Mouse (Mus musculus): ENCODE data around the gene Cul7. TPM values are rescaled to one million over a fixed set of nuclear protein-coding genes. Genes with fewer than 3 reads are reported as not detected.

The Cul7 gene
- polyA plus RNA-seq, 1 experiment from 2014 or later = 30.5 TPM

GRCm38 (mm10) chr17:46639929-46640328, 10.2 kb upstream of the Cul7 start:
- no peaks in the 10 kb centered on the region for H3K9me3 ChIP-seq (ENCODE audit: control insufficient read depth, low read length)
- no peak overlapping the region for H3K27ac ChIP-seq (ENCODE audit: low read depth, low read length)
- ATAC-seq (ENCODE audit: low FRiP score) (no peak), DNase-seq (ENCODE audit: low spot score) (no peak)
- H3K4me1 ChIP-seq (replicated peaks; ENCODE audit: control insufficient read depth, insufficient read depth, low read length) = no peaks in the 10 kb centered on the region
- 0 out of 2 replicates have a peak, but pooled peaks cover 3% of the 10 kb centered on the region for H3K36me3 ChIP-seq (ENCODE audit: control insufficient read depth, insufficient read depth, low read length)
- no peak overlapping the region for H3K4me2 ChIP-seq (replicated peaks; ENCODE audit: low read depth, low read length)
- no peak overlapping the region for H3K9ac ChIP-seq (ENCODE audit: low read depth, low read length)
- 77% methylated on average over 9 of the region's 9 CpGs for WGBS
- no peaks in the 10 kb centered on the region for H3K27me3 ChIP-seq (ENCODE audit: control insufficient read depth, insufficient read depth, low read length)
- H3K4me3 ChIP-seq (ENCODE audit: low read depth, low read length) = no peak overlapping the region

DNA sequence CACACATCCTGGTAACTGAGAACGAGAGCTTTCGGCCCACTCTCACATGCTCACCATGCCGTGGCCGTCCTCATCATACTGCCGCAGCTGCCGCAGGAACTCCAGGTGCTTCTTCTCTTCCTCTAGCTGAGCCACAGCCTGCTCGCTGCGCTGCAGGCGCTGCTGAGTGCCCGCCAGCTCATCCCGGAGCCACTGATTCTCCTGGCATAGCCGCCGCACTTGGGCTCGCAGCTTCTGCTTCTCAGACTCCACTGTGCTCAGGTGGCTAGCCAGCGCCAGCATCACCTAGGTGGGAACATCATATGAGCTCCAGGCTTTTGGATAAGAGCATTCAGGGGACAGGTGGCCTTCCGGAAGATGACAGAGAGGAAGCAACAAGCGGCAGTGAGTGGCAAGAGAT, 8.1 kb upstream of the Cul7 start:
- ATAC-seq (ENCODE audit: low FRiP score) (no peak), DNase-seq (ENCODE audit: low spot score) (no peak)
- H3K4me1 ChIP-seq (replicated peaks; ENCODE audit: control insufficient read depth, insufficient read depth, low read length) = no peaks in the 10 kb centered on the region
- no peak overlapping the region for H3K27ac ChIP-seq (ENCODE audit: low read depth, low read length)
- H3K36me3 ChIP-seq (ENCODE audit: control insufficient read depth, insufficient read depth, low read length) = 0 out of 2 replicates have a peak, but pooled peaks cover 3% of the 10 kb centered on the region
- no peaks in the 10 kb centered on the region for H3K27me3 ChIP-seq (ENCODE audit: control insufficient read depth, insufficient read depth, low read length)
- H3K4me3 ChIP-seq (ENCODE audit: low read depth, low read length) = no peak overlapping the region
- no peaks in the 10 kb centered on the region for H3K9me3 ChIP-seq (ENCODE audit: control insufficient read depth, low read length)
- 91% methylated on average over 17 of the region's 17 CpGs for WGBS
- H3K4me2 ChIP-seq (replicated peaks; ENCODE audit: low read depth, low read length) = no peak overlapping the region
- H3K9ac ChIP-seq (ENCODE audit: low read depth, low read length) = no peak overlapping the region

DNA sequence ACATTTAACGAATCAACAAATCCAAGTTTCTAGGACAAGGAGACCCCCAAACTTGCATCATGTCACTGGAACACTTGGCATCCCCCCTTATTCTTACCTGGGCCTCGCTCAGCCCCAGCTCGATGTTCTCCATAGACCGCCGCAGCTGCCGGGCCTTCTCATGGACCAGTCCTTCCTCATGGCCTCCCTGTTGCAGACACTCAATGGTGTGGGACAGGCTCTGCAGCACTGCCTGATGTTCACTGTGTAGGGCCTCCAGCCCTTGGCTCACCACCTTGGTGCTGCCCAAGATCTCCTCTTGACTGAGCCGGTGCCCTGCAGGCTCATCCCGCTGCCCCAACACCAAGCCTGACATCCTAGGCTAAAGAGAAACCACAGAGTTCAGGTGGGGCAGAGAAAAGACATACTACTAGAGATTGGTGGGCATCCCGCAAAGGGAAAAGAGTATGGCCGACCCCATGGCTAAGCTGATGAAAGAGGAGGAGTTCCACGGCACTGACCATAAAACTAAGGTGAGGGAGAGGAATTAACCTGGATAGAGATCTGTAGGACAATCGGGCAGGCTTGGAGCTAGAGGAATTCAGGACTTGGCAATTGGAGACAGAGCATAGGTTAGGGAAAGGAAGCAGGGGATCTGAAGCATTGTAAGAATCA, 5.9 kb upstream of the Cul7 start:
- ATAC-seq (ENCODE audit: low FRiP score) (no peak), DNase-seq (ENCODE audit: low spot score) (no peak)
- Histone ChIP-seq H3K27me3 (ENCODE audit: control insufficient read depth, insufficient read depth, low read length) (no peaks in the 10 kb centered on the region), H3K9ac (ENCODE audit: low read depth, low read length) (0 out of 2 replicates have a peak overlapping the region, but pooled peaks have one; percentile 19), H3K9me3 (ENCODE audit: control insufficient read depth, low read length) (no peaks in the 10 kb centered on the region), H3K36me3 (ENCODE audit: control insufficient read depth, insufficient read depth, low read length) (0 out of 2 replicates have a peak, but pooled peaks cover 6% of the 10 kb centered on the region), H3K4me3 (ENCODE audit: low read depth, low read length) (no peak overlapping the region), H3K4me2 (replicated peaks; ENCODE audit: low read depth, low read length) (0 out of 2 replicates have a peak overlapping the region, but pooled peaks have one; percentile 6), H3K27ac (ENCODE audit: low read depth, low read length) (no peak overlapping the region), H3K4me1 (replicated peaks; ENCODE audit: control insufficient read depth, insufficient read depth, low read length) (no peaks in the 10 kb centered on the region)
- 89% methylated on average over 12 of the region's 12 CpGs for WGBS

GRCm38 (mm10) chr17:46644916-46645475, 5.1 kb upstream of the Cul7 start:
- Histone ChIP-seq H3K9ac (ENCODE audit: low read depth, low read length) (peak overlapping the region; percentile 57), H3K27ac (ENCODE audit: low read depth, low read length) (no peak overlapping the region), H3K36me3 (ENCODE audit: control insufficient read depth, insufficient read depth, low read length) (0 out of 2 replicates have a peak, but pooled peaks cover 4% of the 10 kb centered on the region), H3K9me3 (ENCODE audit: control insufficient read depth, low read length) (no peaks in the 10 kb centered on the region), H3K4me2 (replicated peaks; ENCODE audit: low read depth, low read length) (peak overlapping the region; percentile 64), H3K4me1 (replicated peaks; ENCODE audit: control insufficient read depth, insufficient read depth, low read length) (0 out of 2 replicates have a peak, but pooled peaks cover 2% of the 10 kb centered on the region), H3K27me3 (ENCODE audit: control insufficient read depth, insufficient read depth, low read length) (no peaks in the 10 kb centered on the region), H3K4me3 (ENCODE audit: low read depth, low read length) (peak overlapping the region; percentile 59)
- WGBS = 17% methylated on average over 11 of the region's 11 CpGs
- ATAC-seq (ENCODE audit: low FRiP score) (0 out of 2 replicates have a peak, but pooled peaks have one; percentile 8), DNase-seq (ENCODE audit: low spot score) (no peak)

DNA sequence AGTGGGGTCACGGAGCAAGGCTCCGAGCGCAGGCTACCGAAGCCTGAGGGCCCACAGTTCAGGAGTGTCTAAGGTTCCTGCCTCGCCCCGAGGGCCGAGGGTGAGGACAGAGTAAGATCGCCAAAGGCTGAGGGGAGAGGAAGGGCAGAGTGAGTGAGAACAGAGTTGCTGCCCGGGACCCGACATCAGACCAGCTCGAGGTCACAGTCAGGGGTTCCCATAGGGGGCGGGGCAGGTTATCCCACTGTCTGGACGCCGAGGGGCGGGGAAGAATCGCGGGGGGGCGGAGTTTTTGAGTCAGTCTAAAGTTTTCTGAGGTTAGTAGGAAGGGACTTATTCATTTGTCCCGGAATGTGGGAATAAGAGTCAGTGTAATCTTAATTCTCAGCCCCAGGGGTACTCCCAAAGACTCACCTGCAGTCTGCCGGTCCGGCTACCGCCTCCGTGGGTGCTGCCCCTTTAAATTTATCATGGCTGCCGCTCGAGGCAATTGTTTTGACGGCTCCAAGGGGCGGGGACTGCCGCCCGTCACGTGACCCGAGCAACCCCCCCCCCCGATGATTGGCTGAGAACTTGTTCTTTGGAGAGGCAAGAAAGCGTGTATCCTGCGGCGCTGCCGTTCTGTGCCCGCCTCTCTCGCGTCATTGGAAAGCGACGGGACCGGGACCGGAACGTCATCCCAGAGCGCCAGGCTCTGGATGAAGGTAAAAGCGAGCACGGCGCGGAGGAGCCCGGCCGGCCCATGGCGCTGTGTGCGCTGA, 4.4 kb upstream of the Cul7 start, which contains the start of the genes Klc4 and Mrpl2:
Klc4 (minus strand) TSS at position 462 of the 761 bp plus-strand sequence.
Mrpl2 (plus strand) TSS at position 669 of the 761 bp plus-strand sequence.
- Histone ChIP-seq H3K36me3 (ENCODE audit: control insufficient read depth, insufficient read depth, low read length) (0 out of 2 replicates have a peak, but pooled peaks cover 3% of the 10 kb centered on the region), H3K4me3 (ENCODE audit: low read depth, low read length) (peak within 1 kb of the TSS; percentile 59), H3K27me3 (ENCODE audit: control insufficient read depth, insufficient read depth, low read length) (no peaks in the 10 kb centered on the region), H3K9ac (ENCODE audit: low read depth, low read length) (peak within 1 kb of the TSS; percentile 57), H3K27ac (ENCODE audit: low read depth, low read length) (peak within 1 kb of the TSS; percentile 42; the same call in 1 of the 2 replicates), H3K4me1 (replicated peaks; ENCODE audit: control insufficient read depth, insufficient read depth, low read length) (0 out of 2 replicates have a peak, but pooled peaks cover 2% of the 10 kb centered on the region), H3K4me2 (replicated peaks; ENCODE audit: low read depth, low read length) (peak within 1 kb of the TSS; percentile 80), H3K9me3 (ENCODE audit: control insufficient read depth, low read length) (no peaks in the 10 kb centered on the region)
- DNase-seq (ENCODE audit: low spot score) (peak; percentile 100), ATAC-seq (ENCODE audit: low FRiP score) (peak; percentile 69)
- WGBS = under 1% methylated on average over 53 of the region's 53 CpGs

- ATAC-seq (ENCODE audit: low FRiP score) (no peak; the same call in 1 of the 2 replicates), DNase-seq (ENCODE audit: low spot score) (no peak)
- H3K27ac ChIP-seq (ENCODE audit: low read depth, low read length) = peak overlapping the region; percentile 42; the same call in 1 of the 2 replicates
Measured at GRCm38 (mm10) chr17:46646322-46646662, 3.8 kb upstream of the Cul7 start.

GRCm38 (mm10) chr17:46647279-46647678, 2.9 kb upstream of the Cul7 start:
- H3K9ac ChIP-seq (ENCODE audit: low read depth, low read length) = no peak overlapping the region
- H3K27ac ChIP-seq (ENCODE audit: low read depth, low read length) = no peak overlapping the region
- ATAC-seq (ENCODE audit: low FRiP score) (no peak), DNase-seq (ENCODE audit: low spot score) (no peak)
- H3K27me3 ChIP-seq (ENCODE audit: control insufficient read depth, insufficient read depth, low read length) = no peaks in the 10 kb centered on the region
- no peak overlapping the region for H3K4me2 ChIP-seq (replicated peaks; ENCODE audit: low read depth, low read length)
- 0 out of 2 replicates have a peak, but pooled peaks cover 3% of the 10 kb centered on the region for H3K36me3 ChIP-seq (ENCODE audit: control insufficient read depth, insufficient read depth, low read length)
- H3K4me3 ChIP-seq (ENCODE audit: low read depth, low read length) = no peak overlapping the region
- H3K9me3 ChIP-seq (ENCODE audit: control insufficient read depth, low read length) = no peaks in the 10 kb centered on the region
- peaks cover 12% of the 10 kb centered on the region; the same call in 1 of the 2 replicates for H3K4me1 ChIP-seq (replicated peaks; ENCODE audit: control insufficient read depth, insufficient read depth, low read length)
- WGBS = 88% methylated on average over 7 of the region's 7 CpGs

More at GRCm38 (mm10) chr17:46646322-46646662, 3.8 kb upstream of the Cul7 start:
- Histone ChIP-seq H3K36me3 (ENCODE audit: control insufficient read depth, insufficient read depth, low read length) (0 out of 2 replicates have a peak, but pooled peaks cover 3% of the 10 kb centered on the region), H3K27me3 (ENCODE audit: control insufficient read depth, insufficient read depth, low read length) (no peaks in the 10 kb centered on the region), H3K4me3 (ENCODE audit: low read depth, low read length) (peak overlapping the region; percentile 59), H3K4me2 (replicated peaks; ENCODE audit: low read depth, low read length) (peak overlapping the region; percentile 80), H3K4me1 (replicated peaks; ENCODE audit: control insufficient read depth, insufficient read depth, low read length) (peaks cover 6% of the 10 kb centered on the region; the same call in 1 of the 2 replicates), H3K9ac (ENCODE audit: low read depth, low read length) (peak overlapping the region; percentile 57), H3K9me3 (ENCODE audit: control insufficient read depth, low read length) (no peaks in the 10 kb centered on the region)
- WGBS = under 1% methylated on average over 19 of the region's 19 CpGs

GRCm38 (mm10) chr17:46648436-46648835, 1.7 kb upstream of the Cul7 start:
- 0 out of 2 replicates have a peak, but pooled peaks cover 3% of the 10 kb centered on the region for H3K36me3 ChIP-seq (ENCODE audit: control insufficient read depth, insufficient read depth, low read length)
- DNase-seq (ENCODE audit: low spot score) = no peak
- no peak for ATAC-seq (ENCODE audit: low FRiP score)
- no peak overlapping the region for H3K9ac ChIP-seq (ENCODE audit: low read depth, low read length)
- H3K4me2 ChIP-seq (replicated peaks; ENCODE audit: low read depth, low read length) = no peak overlapping the region
- H3K4me1 ChIP-seq (replicated peaks; ENCODE audit: control insufficient read depth, insufficient read depth, low read length) = peaks cover 12% of the 10 kb centered on the region; the same call in 1 of the 2 replicates
- H3K27me3 ChIP-seq (ENCODE audit: control insufficient read depth, insufficient read depth, low read length) = no peaks in the 10 kb centered on the region
- 94% methylated on average over 9 of the region's 9 CpGs for WGBS
- H3K4me3 ChIP-seq (ENCODE audit: low read depth, low read length) = no peak overlapping the region
- no peaks in the 10 kb centered on the region for H3K9me3 ChIP-seq (ENCODE audit: control insufficient read depth, low read length)
- no peak overlapping the region for H3K27ac ChIP-seq (ENCODE audit: low read depth, low read length)

Measured in hindbrain, embryonic 11.5 days (tissue).